Mouse (Mus musculus) kidney, postnatal 25 days (tissue): Measurements from ENCODE around the gene Rtn2.

Experiments
- DNase-seq, 2 experiments: peaks; one replicate each; pipeline ENCODE4 v3.0.0; 2021; ENCODE audit warnings: mixed read lengths in 2 of 2

Rtn2 gene

GRCm38 (mm10) chr7:19282385-19282784 is at the start of gene Rtn2:
Rtn2 (plus strand) TSS chr7:19282624.
- peak; percentile 83 to 87 for DNase-seq

DNA sequence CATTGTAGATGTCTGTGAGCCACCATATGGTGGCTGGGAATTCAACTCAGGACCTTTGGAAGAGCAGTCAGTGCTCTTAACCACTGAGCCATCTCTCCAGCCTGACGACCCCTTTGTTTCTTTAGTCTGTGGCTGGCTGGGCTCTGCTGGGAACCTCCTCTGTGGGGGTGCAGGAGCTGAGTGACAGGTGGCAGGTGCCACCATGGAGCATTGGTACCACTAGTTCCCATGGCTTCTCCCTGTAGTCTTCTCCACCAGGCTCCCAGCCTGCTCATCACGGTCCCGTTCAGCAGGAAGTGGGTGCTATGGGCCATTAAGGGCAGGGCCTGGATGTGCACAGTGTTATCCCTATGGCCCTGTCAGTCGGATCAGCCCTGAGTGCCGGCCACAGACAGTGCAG is 47.8 kb upstream of the Rtn2 start:
- no peak for DNase-seq

DNA sequence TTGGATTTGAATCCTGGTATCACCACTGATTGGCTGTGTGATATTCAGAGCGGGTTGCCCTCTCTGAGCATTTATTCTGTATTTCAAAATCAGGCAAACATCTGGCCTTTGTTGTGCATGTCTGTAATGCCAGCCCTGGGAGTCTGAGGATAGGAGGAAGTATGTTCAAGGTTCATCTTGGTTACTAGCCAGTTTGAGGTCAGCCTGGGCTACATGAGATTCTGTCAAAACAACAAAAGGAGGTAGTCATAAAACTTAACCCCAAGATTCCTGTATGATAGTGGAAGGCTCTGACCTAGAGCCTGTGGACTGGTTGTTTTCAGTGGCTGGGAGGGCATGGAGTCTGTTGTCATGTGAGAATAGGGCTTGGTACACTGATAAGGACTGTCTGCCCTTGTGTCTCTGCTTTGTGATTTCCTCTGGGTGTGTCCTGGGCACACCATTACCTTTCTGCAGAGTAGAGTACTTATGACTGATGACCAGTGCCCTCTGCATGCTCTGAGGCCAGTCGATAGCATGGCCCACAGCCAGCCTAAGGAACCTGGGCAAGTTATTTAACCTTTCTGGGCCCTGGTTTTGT is 47.2 kb upstream of the Rtn2 start:
- DNase-seq: no peak

- no peak for DNase-seq
Observed at GRCm38 (mm10) chr7:19236411-19236810, 46.0 kb upstream of the Rtn2 start.

- DNase-seq: no peak
Observed at GRCm38 (mm10) chr7:19238344-19238743, 44.1 kb upstream of the Rtn2 start.

- peak; percentile 88 to 96 for DNase-seq
Observed at GRCm38 (mm10) chr7:19239423-19239822, 43.0 kb upstream of the Rtn2 start.

- DNase-seq: no peak
Observed at GRCm38 (mm10) chr7:19239986-19240385, 42.4 kb upstream of the Rtn2 start.

- DNase-seq: no peak
Observed at GRCm38 (mm10) chr7:19240905-19241463, 41.4 kb upstream of the Rtn2 start.

DNA sequence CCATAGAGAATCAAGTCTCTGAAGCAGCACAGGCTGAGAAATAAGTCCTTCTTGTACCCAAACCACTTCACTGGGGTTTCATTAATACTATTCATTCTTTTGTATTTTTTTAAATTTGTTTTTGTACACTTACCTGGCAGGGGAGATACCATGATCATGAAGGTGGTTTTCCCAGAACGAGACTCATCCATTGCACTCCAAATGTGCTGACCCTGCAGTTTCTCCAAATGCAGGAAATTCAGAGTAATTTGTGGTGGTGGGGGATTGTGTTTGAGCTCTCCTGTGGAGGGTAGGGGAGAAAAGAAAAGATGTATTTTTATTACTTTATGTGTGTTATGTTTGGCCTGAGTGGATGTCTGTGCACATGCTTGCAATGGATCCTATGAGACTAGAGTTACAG is 40.4 kb upstream of the Rtn2 start:
- DNase-seq: no peak

- DNase-seq: no peak
Observed at GRCm38 (mm10) chr7:19243858-19244257, 38.6 kb upstream of the Rtn2 start.

DNA sequence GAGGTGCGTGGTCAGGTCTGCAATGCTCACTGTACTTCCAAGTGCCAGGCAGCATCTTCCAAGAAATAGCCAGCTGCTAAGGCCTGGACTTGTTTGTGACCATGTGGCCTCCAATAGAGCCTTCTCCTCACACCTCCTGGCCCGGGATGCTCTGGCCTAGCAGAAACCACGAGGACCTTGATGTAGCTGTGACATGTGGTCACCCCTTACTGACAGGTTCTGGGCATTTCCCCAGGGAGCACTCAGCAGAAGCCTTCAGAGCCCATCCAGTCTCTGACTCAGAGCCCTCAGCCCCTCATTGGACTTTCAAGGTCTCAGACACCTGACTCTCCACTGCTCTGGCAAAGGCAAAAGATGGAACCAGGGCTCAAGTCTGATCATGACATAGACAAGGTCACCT is 37.3 kb upstream of the Rtn2 start:
- DNase-seq: no peak

- no peak for DNase-seq
Observed at GRCm38 (mm10) chr7:19246855-19247254, 35.6 kb upstream of the Rtn2 start.

DNA sequence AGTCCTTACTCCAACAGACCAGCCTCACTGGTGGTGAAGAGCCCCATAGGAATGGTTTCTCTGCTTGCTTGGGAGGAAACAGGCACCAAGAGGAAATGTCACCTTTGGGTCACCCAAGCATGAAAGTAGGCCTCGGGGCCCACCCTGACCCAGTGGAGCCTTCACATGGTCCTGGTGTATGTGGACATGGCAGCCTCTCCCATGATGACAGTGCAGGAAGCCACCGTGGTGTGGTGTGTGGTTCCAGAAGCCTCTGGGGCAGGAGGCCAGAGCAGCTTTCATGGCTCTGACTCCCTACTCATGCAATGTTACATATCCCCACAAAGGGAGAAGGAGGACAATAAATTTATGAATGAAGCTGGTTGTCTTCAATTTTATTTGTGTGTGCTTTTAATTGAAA is 34.9 kb upstream of the Rtn2 start:
- no peak for DNase-seq

- no peak for DNase-seq
Observed at GRCm38 (mm10) chr7:19252078-19252477, 30.3 kb upstream of the Rtn2 start.

DNA sequence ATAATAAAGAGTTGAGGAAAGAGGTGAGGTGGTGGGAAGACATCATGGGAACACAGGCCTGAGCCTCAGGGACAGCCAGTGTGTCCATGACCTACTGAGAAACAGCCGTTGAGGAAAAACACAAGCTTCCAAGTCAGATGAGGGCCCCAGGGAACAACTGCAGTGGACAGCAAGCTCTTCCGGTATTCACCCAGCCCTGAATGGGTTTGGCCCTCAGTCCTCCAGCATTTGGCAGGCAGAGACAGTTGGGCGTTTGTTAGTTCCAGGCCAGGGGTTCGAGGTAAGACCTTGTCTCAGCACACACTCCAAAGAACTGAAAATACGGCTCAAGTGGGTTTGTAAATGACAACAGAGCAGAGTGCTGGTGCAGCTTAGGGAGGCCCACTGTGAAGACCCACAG is 29.0 kb upstream of the Rtn2 start:
- DNase-seq: peak in 1 of 2 experiments; percentile 43

GRCm38 (mm10) chr7:19255395-19255794 is 27.0 kb upstream of the Rtn2 start:
- DNase-seq: no peak

GRCm38 (mm10) chr7:19256567-19256966 is 25.9 kb upstream of the Rtn2 start:
- no peak for DNase-seq

DNA sequence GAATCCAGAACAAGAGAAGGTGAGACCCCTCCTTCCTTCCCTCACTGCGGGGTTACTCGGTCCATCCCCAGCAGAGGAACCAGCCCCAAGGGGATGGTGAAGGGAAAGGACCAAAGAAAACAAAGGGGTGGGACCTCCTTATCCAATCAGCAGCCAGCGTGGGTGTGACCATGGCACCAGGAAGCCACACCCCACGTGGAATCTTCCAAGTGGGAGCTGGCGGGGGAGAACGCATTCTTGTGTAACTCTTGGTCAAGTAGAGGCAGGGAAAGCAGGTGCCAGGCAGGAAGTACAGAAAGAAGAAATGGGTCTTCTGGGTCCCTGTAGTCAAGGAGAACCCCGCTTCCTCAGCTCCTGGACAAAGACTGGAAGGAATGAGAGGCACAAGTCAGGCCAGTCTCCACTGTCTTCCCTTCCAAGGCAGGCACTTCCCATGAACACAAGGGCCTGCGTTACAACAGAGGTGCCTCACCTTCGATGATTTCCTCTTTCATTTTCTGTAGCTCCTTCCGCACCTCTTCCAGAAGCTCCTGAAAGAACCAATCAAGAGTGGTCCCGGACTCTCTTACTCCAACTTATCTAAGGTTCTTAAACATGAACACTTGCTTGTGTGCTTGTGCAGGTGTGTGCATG is 24.9 kb upstream of the Rtn2 start:
- DNase-seq: peak; percentile 83 to 89

- no peak for DNase-seq
Observed at GRCm38 (mm10) chr7:19258336-19258735, 24.1 kb upstream of the Rtn2 start.

- DNase-seq: no peak
Observed at GRCm38 (mm10) chr7:19265147-19265546, 17.3 kb upstream of the Rtn2 start.

DNA sequence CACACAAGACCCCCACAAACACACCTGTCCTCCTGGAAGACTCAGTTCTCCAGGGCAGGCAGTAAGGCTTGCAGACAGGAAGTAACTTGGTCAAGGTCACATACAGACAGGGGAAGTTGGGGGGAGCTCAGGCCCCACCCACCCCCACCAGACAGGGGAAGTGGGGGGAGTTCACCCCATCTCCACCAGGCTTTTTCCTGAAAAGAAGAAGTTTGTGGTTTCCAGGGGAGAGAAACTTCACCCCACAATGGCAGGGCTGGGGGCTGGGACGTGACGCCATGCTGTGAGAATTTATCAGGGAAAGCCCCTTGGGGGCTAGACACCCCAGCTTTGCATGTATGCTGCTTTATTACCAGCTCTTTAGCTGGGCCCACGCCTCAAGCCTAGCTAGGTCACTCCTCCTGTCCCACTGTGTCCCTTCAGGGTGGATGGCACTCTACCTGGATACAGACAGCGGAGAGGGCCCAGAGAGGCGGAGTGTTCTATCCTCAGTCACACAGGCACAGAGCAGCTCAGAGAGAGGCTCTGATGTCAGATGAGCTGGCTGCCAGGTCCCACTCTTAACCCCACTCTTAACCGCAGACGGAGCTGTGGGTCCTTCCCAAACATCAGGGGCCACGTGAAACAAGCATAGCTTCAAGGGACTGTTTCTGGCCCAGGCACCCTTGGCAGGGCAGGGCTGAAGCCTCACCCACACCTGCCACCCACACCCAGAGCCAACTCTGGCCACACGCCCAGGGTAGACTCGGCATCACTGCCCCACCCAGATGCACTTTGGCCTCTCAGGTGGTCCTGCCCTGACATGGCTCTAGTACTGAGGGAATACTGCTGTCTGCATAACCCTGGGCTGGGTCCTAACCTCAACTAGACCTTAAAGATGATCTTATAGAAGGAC is 16.2 kb upstream of the Rtn2 start:
- peak; percentile 42 to 73 for DNase-seq

DNA sequence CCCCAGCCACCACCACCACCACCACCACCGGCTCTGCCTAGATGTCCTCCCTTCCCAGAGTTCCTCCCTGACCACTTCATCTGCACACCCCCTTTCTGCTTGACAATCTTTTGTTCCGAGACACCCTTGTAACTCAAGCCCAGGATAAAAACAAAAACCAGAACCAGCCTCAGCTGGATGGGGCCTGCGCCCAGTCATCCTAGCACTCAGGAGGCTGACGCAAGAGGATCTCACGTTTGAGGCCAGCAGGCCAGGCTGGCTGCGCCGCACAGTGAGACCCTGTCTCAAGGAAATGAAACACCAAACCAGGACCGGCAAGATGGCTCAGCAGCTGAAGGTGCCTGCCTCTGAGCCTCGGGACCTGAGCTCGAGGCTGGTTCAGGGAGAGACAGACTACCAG is 15.4 kb upstream of the Rtn2 start:
- DNase-seq: no peak

GRCm38 (mm10) chr7:19268993-19269681 is 13.3 kb upstream of the Rtn2 start:
- DNase-seq: peak; percentile 42 to 65
